Mouse (Mus musculus): Measurements from ENCODE around the gene Grin2b. TPM values are rescaled to one million over a fixed set of nuclear protein-coding genes. Genes with fewer than 3 reads are reported as not detected.

Grin2b gene
- polyA plus RNA-seq, 1 experiment from 2014 or later: 0.53 TPM

DNA sequence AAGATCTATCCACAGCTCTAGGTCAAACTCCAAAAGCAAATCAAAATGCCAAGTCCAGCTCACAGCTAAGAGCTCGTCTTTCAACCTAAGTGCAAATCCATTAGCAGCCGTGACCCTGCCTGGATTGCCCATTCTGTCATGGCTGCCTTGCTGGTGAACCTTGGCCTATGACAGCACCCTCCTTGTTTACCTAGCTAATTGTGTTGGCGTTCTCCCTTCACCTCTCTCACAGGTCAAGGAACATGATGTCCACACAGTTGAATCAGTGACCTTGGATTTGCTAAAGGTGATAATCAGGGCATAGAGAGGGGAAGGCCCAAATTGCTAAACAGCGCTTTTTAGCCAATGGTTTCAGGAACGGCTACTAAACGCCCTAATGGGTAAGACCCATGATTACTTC, 165.2 kb downstream of the Grin2b start:
- Histone ChIP-seq H3K9ac (no peak overlapping the region), H3K9me3 (replicated peaks) (no peaks in the 10 kb centered on the region), H3K27ac (no peak overlapping the region), H3K4me1 (replicated peaks) (no peaks in the 10 kb centered on the region), H3K27me3 (no peaks in the 10 kb centered on the region), H3K4me3 (no peak overlapping the region), H3K36me3 (no peaks in the 10 kb centered on the region), H3K4me2 (no peak overlapping the region)
- no peak for ATAC-seq (replicated peaks; ENCODE audit: insufficient number of reproducible peaks, insufficient read depth, low FRiP score, low read depth)
- WGBS: 85% methylated on average over 6 of the region's 6 CpGs

GRCm38 (mm10) chr6:135994691-135995090, 178.6 kb downstream of the Grin2b start:
- Histone ChIP-seq H3K36me3 (no peaks in the 10 kb centered on the region), H3K9me3 (replicated peaks) (no peaks in the 10 kb centered on the region), H3K4me3 (no peak overlapping the region), H3K27ac (no peak overlapping the region), H3K4me1 (replicated peaks) (no peaks in the 10 kb centered on the region), H3K27me3 (no peaks in the 10 kb centered on the region), H3K9ac (no peak overlapping the region), H3K4me2 (no peak overlapping the region)
- no peak for ATAC-seq (replicated peaks; ENCODE audit: insufficient number of reproducible peaks, insufficient read depth, low FRiP score, low read depth)
- 70% methylated on average over 7 of the region's 7 CpGs for WGBS

- H3K9ac ChIP-seq: no peak overlapping the region
- 83% methylated on average over 3 of the region's 3 CpGs for WGBS
- ATAC-seq (replicated peaks; ENCODE audit: insufficient number of reproducible peaks, insufficient read depth, low FRiP score, low read depth): no peak
Measured at GRCm38 (mm10) chr6:135993897-135994296, 179.4 kb downstream of the Grin2b start.

GRCm38 (mm10) chr6:135993378-135993777, 179.9 kb downstream of the Grin2b start:
- Histone ChIP-seq H3K4me2 (no peak overlapping the region), H3K27ac (no peak overlapping the region), H3K9me3 (replicated peaks) (no peaks in the 10 kb centered on the region), H3K4me1 (replicated peaks) (no peaks in the 10 kb centered on the region), H3K36me3 (no peaks in the 10 kb centered on the region), H3K4me3 (no peak overlapping the region), H3K27me3 (no peaks in the 10 kb centered on the region), H3K9ac (no peak overlapping the region)
- WGBS: 88% methylated on average over 11 of the region's 11 CpGs
- ATAC-seq (replicated peaks; ENCODE audit: insufficient number of reproducible peaks, insufficient read depth, low FRiP score, low read depth): no peak

More at GRCm38 (mm10) chr6:135993897-135994296, 179.4 kb downstream of the Grin2b start:
- no peaks in the 10 kb centered on the region for H3K4me1 ChIP-seq (replicated peaks)
- no peaks in the 10 kb centered on the region for H3K27me3 ChIP-seq
- no peak overlapping the region for H3K4me2 ChIP-seq
- no peak overlapping the region for H3K4me3 ChIP-seq
- no peak overlapping the region for H3K27ac ChIP-seq
- no peaks in the 10 kb centered on the region for H3K9me3 ChIP-seq (replicated peaks)
- H3K36me3 ChIP-seq: no peaks in the 10 kb centered on the region

- H3K36me3 ChIP-seq: no peaks in the 10 kb centered on the region
- no peak overlapping the region for H3K27ac ChIP-seq
- no peaks in the 10 kb centered on the region for H3K27me3 ChIP-seq
- H3K4me2 ChIP-seq: no peak overlapping the region
- no peak for ATAC-seq (replicated peaks; ENCODE audit: insufficient number of reproducible peaks, insufficient read depth, low FRiP score, low read depth)
- H3K9ac ChIP-seq: no peak overlapping the region
- no peak overlapping the region for H3K4me3 ChIP-seq
- H3K4me1 ChIP-seq (replicated peaks): no peaks in the 10 kb centered on the region
- H3K9me3 ChIP-seq (replicated peaks): no peaks in the 10 kb centered on the region
- 60% methylated on average over 3 of the region's 3 CpGs for WGBS
Measured at GRCm38 (mm10) chr6:135976106-135976505, 197.2 kb downstream of the Grin2b start.

- Histone ChIP-seq H3K27me3 (no peaks in the 10 kb centered on the region), H3K4me2 (no peak overlapping the region), H3K4me3 (no peak overlapping the region), H3K4me1 (replicated peaks) (no peaks in the 10 kb centered on the region), H3K36me3 (no peaks in the 10 kb centered on the region), H3K9ac (no peak overlapping the region), H3K27ac (no peak overlapping the region), H3K9me3 (replicated peaks) (no peaks in the 10 kb centered on the region)
- WGBS: 46% methylated on average over 9 of the region's 9 CpGs
- no peak for ATAC-seq (replicated peaks; ENCODE audit: insufficient number of reproducible peaks, insufficient read depth, low FRiP score, low read depth)
Measured at GRCm38 (mm10) chr6:135972481-135972880, 200.8 kb downstream of the Grin2b start.

GRCm38 (mm10) chr6:135971481-135971880, 201.8 kb downstream of the Grin2b start:
- Histone ChIP-seq H3K27ac (no peak overlapping the region), H3K9me3 (replicated peaks) (no peaks in the 10 kb centered on the region), H3K27me3 (no peaks in the 10 kb centered on the region), H3K4me1 (replicated peaks) (no peaks in the 10 kb centered on the region), H3K4me2 (no peak overlapping the region), H3K36me3 (no peaks in the 10 kb centered on the region), H3K9ac (no peak overlapping the region), H3K4me3 (no peak overlapping the region)
- no peak for ATAC-seq (replicated peaks; ENCODE audit: insufficient number of reproducible peaks, insufficient read depth, low FRiP score, low read depth)
- 80% methylated on average over 4 of the region's 4 CpGs for WGBS

GRCm38 (mm10) chr6:135970716-135971318, 202.5 kb downstream of the Grin2b start:
- Histone ChIP-seq H3K27ac (no peak overlapping the region), H3K27me3 (no peaks in the 10 kb centered on the region), H3K4me1 (replicated peaks) (no peaks in the 10 kb centered on the region), H3K4me3 (no peak overlapping the region), H3K4me2 (no peak overlapping the region), H3K36me3 (no peaks in the 10 kb centered on the region), H3K9ac (no peak overlapping the region), H3K9me3 (replicated peaks) (no peaks in the 10 kb centered on the region)
- WGBS: 63% methylated on average over 3 of the region's 3 CpGs
- no peak for ATAC-seq (replicated peaks; ENCODE audit: insufficient number of reproducible peaks, insufficient read depth, low FRiP score, low read depth)

DNA sequence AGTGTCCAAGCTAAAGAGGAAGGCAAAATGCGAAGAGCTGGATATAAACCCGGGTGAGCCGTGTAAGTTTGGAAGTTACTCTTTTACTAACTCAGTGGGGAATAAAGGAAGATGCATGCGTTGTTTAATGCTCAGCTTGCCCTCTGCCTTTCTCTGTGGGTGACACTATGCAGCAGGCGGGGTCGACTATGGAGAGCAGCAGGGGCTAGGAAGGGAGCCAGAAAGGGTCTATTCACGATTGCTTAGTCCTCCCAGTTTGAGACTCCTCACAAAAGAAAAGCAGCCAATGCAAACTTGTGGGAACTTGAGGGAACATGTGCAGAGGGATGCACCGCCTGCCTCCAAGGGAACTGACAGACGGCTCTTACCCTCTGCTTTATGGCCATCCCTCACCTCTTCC, 211.5 kb downstream of the Grin2b start:
- Histone ChIP-seq H3K9me3 (replicated peaks) (no peaks in the 10 kb centered on the region), H3K4me2 (no peak overlapping the region), H3K9ac (no peak overlapping the region), H3K36me3 (no peaks in the 10 kb centered on the region), H3K4me3 (no peak overlapping the region), H3K27ac (no peak overlapping the region), H3K4me1 (replicated peaks) (no peaks in the 10 kb centered on the region), H3K27me3 (no peaks in the 10 kb centered on the region)
- WGBS: 62% methylated on average over 9 of the region's 9 CpGs
- no peak for ATAC-seq (replicated peaks; ENCODE audit: insufficient number of reproducible peaks, insufficient read depth, low FRiP score, low read depth)

- no peaks in the 10 kb centered on the region for H3K4me1 ChIP-seq (replicated peaks)
- H3K4me2 ChIP-seq: no peak overlapping the region
- WGBS: 85% methylated on average over 10 of the region's 10 CpGs
- no peak overlapping the region for H3K27ac ChIP-seq
- no peak overlapping the region for H3K4me3 ChIP-seq
- H3K9ac ChIP-seq: no peak overlapping the region
- ATAC-seq (replicated peaks; ENCODE audit: insufficient number of reproducible peaks, insufficient read depth, low FRiP score, low read depth): no peak
- H3K9me3 ChIP-seq (replicated peaks): no peaks in the 10 kb centered on the region
- H3K36me3 ChIP-seq: no peaks in the 10 kb centered on the region
- H3K27me3 ChIP-seq: no peaks in the 10 kb centered on the region
Measured at GRCm38 (mm10) chr6:135959629-135960028, 213.7 kb downstream of the Grin2b start.

DNA sequence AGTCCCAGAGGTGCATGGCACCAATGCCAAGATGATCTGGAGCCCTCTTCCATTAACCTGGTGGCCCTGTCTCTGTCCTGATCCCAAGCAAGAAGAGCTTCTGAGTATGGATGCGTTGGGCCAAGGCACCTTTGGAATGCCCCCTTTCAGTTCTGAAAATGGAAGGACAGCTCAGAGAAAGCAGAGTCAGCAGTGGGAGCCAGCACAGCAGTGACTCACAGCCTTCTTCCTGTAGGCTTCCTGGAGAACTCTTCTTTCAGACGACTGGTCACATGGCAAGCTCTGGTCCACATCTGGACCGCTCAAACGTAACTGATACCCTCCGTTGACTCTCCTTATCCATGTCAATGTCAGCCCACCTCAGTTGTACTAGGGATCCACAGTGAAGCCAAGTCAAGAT, 221.6 kb downstream of the Grin2b start:
- H3K9ac ChIP-seq: no peak overlapping the region
- no peaks in the 10 kb centered on the region for H3K36me3 ChIP-seq
- no peak overlapping the region for H3K27ac ChIP-seq
- 71% methylated on average over 5 of the region's 5 CpGs for WGBS
- no peak overlapping the region for H3K4me3 ChIP-seq
- H3K4me2 ChIP-seq: no peak overlapping the region
- no peaks in the 10 kb centered on the region for H3K4me1 ChIP-seq (replicated peaks)
- H3K27me3 ChIP-seq: no peaks in the 10 kb centered on the region
- H3K9me3 ChIP-seq (replicated peaks): no peaks in the 10 kb centered on the region
- ATAC-seq (replicated peaks; ENCODE audit: insufficient number of reproducible peaks, insufficient read depth, low FRiP score, low read depth): no peak

DNA sequence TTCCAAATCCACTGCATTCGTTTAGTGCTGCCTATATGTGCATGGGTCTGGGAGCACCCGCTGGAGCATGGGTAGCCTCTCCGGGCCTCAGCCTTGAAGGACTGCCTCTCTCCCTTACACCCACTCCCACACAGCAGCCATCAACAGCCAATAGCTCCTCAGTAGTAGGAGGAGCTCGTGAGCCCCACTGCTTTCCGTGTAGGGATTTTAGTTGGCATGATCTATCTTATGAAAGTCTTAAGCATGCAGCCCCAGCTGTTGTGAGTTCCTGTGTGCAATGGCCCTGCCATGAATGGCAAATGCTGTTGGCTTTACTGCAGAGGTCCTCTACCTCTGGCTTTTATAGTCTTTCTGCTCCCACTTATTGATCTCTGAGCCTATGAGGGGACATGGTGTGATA, 227.8 kb downstream of the Grin2b start:
- Histone ChIP-seq H3K4me3 (no peak overlapping the region), H3K27ac (no peak overlapping the region)
- 73% methylated on average over 5 of the region's 5 CpGs for WGBS

More for the DNA sequence above, 227.8 kb downstream of the Grin2b start:
- Histone ChIP-seq H3K4me2 (no peak overlapping the region), H3K9me3 (replicated peaks) (no peaks in the 10 kb centered on the region), H3K4me1 (replicated peaks) (no peaks in the 10 kb centered on the region), H3K9ac (no peak overlapping the region), H3K36me3 (no peaks in the 10 kb centered on the region), H3K27me3 (no peaks in the 10 kb centered on the region)
- no peak for ATAC-seq (replicated peaks; ENCODE audit: insufficient number of reproducible peaks, insufficient read depth, low FRiP score, low read depth)
